Mouse (Mus musculus) lung, postnatal 0 days (tissue): ENCODE data around the gene Gng8.

Experiments
- CTCF ChIP-seq: IDR thresholded peaks from 2 replicates; pipeline ENCODE4 v1.5.1; 2016; ENCODE audit warnings: antibody characterized with exemption, mild to moderate bottlenecking
- EP300 ChIP-seq: IDR thresholded peaks from 2 replicates; pipeline ENCODE4 v1.6.1; 2016; ENCODE audit warnings: antibody characterized with exemption, mild to moderate bottlenecking, control low read depth

DNA sequence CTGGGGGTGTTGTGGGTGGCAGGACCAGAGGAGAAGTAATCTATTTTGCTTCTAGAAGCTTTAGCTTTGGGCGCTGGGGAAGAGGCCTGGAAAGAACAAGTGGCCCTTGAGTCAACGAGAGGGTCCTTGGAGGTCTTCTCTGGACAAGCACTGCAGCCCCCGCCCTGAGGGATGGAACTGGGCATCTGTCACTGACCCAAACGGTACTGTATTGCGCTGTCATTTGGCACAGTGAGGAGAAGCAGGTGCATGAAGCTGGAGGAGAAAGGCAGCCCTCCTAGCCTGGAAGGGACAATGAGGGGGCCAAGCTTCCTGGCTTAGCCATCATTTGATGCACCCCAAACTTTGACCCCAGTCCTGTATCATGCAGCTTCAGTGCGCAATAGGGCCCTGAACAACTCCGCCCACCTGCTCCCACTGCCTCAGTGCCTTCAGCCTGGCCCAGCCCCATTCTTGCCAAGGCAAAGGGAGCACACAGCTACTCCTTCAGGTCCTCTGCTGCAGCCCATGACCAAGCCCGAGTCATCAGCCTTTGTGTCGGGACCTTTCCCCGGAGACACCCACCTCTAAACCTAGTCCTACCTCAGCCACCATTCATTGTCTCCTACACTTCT is 30.9 kb downstream of the Gng8 start:
- no peak for TF ChIP-seq CTCF
- TF ChIP-seq EP300, result no peak
